Mouse (Mus musculus) heart, embryonic 10.5 days (tissue): ENCODE data around the gene Gsta1. TPM values are rescaled to one million over a fixed set of nuclear protein-coding genes. Genes with fewer than 3 reads are reported as not detected.
"Not testable (repeated sequence)": the region's sequence is repeated elsewhere in the genome, so short reads cannot be mapped to it uniquely, and the experiment has no call there.

Experiments
- DNase-seq: peaks from one replicate; pipeline ENCODE4 v3.0.0-alpha.2; 2017; ENCODE audit warnings: low spot score
- H3K27ac ChIP-seq: fragments of 300-500 bp; sonication (generic); 2 replicates; pipeline ENCODE4 v1.5.1; 2016; ENCODE audit warnings: mild to moderate bottlenecking
- H3K27me3 ChIP-seq: fragments of 300-500 bp; sonication (generic); 2 replicates; pipeline ENCODE4 v1.6.1; 2016; ENCODE audit warnings: mild to moderate bottlenecking; ENCODE audit not compliant: poor library complexity, insufficient read depth, severe bottlenecking
- H3K36me3 ChIP-seq: fragments of 300-500 bp; sonication (generic); 2 replicates; pipeline ENCODE4 v1.6.1; 2016; ENCODE audit warnings: mild to moderate bottlenecking, moderate library complexity
- H3K4me1 ChIP-seq: fragments of 300-500 bp; sonication (generic); 2 replicates; pipeline ENCODE4 v1.6.1; 2016; ENCODE audit warnings: mild to moderate bottlenecking
- H3K4me3 ChIP-seq: fragments of 300-500 bp; sonication (generic); 2 replicates; pipeline ENCODE4 v1.5.1; 2016; ENCODE audit warnings: mild to moderate bottlenecking, moderate library complexity
- H3K9me3 ChIP-seq: fragments of 300-500 bp; sonication (generic); 2 replicates; pipeline ENCODE4 v1.6.1; 2016; ENCODE audit warnings: mild to moderate bottlenecking, moderate library complexity
- WGBS: fragments of 180-500 bp; shearing (Covaris S2); methylation state at CpG from one replicate; pipeline ENCODE4 v1.1.7; 2016; 5-methylcytosine and 5-hydroxymethylcytosine counted together
- polyA plus RNA-seq: library from polyadenylated mRNA; unstranded; fragments of >200 nt; fragmentation: Nextera tagmentation; extraction: Ambion mirVana; gene quantifications from 2 replicates; pipeline ENCODE4 v1.2.1, GENCODE M21; 2016

Gsta1 gene
- polyA plus RNA-seq, 1 experiment from 2014 or later: not detected

DNA sequence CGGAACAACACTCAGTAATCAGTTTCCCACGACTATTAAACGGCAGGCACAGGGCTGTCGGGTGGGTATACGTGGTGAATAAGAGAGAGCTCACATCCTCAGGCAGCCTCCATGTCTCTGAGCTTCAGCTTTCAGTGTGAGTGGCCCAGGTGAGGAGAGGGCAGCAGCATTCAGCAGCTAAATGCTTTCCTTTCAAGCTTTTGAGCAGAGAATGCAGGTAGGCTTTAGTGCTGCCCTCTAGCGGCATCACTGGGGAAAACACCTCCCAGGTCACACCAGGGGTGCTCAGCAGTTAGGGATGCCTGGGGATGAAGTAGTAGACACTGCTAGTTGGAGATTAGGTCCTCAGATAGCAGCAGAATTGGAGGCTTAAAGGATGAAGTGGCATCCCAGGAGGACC lies 29.2 kb downstream of the Gsta1 start:
- WGBS: 0% methylated on average over 1 of the region's 6 CpGs
- not testable (repeated sequence) for H3K27ac ChIP-seq, H3K4me1 ChIP-seq, H3K9me3 ChIP-seq, H3K27me3 ChIP-seq, H3K4me3 ChIP-seq, H3K36me3 ChIP-seq, DNase-seq

DNA sequence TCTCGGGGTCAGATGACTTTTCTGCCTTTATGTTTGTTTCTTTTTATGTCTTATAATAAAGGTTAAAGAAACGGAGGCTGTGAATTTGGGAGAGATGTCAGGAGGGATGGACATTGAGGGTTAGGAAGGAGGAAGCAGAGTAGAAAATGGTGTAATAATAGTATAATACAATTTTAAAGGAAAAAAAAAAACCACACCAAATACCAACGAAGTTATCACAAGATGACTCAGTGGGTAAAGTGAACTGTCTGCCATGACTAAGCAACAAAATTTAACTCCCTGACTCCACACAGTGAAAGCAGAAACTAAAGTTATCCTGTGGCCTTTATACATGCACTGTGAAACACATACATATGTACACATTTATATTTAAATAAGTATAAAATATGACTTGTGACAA lies 40.5 kb downstream of the Gsta1 start:
- not testable (repeated sequence) for H3K36me3 ChIP-seq, H3K4me3 ChIP-seq, DNase-seq, H3K4me1 ChIP-seq, H3K9me3 ChIP-seq, H3K27ac ChIP-seq, H3K27me3 ChIP-seq
- WGBS: 74% methylated on average over 3 of the region's 3 CpGs

DNA sequence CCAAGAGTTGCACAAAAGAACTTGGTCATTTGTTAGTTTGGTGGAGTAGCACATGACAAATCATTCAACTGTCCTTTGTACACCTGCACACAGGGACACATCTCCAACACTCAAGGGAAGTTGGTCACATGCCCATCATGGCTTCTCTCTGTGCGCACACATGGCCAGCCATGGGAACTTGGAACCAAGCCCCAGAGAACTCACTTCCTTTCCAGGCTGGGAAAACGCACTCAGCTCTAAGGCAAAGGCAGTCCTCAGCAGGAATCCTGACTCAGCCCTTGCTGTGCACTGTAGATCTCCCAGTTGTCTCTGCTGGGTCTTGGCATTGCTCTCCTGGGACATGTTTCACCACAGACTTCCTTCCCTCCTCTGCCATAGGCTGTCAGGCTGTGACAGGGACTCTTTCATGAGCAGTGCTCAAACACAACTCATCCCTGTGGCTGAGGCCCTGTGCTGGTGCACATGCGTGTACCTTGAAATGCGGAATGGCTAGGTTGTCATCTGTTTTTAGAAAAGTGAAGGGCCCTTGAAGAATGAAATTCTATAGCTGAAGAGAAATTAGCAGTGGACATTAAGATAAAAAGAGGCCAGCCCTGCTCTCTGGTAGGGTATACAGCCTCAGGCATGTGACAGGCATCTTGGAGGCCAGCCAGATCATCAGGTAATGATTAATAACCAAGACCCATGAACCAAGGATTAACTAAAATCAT lies 51.7 kb downstream of the Gsta1 start:
- H3K27ac ChIP-seq, H3K27me3 ChIP-seq, H3K36me3 ChIP-seq, H3K9me3 ChIP-seq, H3K4me1 ChIP-seq, DNase-seq, H3K4me3 ChIP-seq: not testable (repeated sequence)
- WGBS: 77% methylated on average over 4 of the region's 4 CpGs

DNA sequence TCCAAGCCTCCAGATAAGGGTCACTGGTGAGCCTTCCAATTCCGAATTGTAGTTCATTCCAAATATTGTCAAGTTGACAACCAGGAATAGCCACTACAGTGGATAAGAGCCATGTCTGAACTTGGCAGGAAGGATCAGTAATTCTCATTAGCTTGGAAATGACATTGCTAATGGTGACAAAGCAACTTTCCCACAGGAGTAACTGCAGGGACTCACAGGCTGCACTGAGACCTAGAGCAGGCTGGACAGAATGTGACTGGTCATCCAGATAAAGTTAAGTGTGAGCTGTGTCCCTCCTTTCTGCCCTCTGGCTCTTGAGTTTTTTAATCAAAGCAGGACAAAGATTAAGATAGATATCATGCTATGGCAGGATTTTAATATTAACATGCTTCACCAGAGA lies 58.6 kb downstream of the Gsta1 start:
- not testable (repeated sequence) for H3K4me3 ChIP-seq
- 52% methylated on average over 1 of the region's 1 CpGs for WGBS

DNA sequence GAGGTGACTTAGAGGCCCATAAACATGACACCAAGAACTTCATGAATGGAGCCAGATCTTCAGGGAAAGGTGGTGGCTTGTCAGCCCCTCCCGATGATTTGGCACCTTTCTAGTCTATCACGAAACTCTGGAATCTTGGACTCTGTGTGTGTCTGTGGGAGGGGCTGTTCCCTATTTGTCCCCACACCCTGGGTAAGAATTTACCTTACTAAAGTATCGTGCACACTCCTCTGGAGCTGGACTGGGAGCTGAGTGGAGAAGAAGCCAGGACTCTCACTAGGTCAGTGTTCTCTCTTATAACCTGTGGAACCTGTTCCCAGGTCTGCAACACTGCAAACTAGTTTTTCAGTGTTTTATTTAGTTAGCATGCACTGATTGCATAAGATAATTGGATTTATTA lies 59.3 kb downstream of the Gsta1 start, which contains the start of gene Gm10639:
Gene Gm10639, plus strand, starts transcription at position 201 of the 400 bp plus-strand sequence.
- not testable (repeated sequence) for H3K4me1 ChIP-seq, DNase-seq, H3K27me3 ChIP-seq, H3K27ac ChIP-seq, H3K36me3 ChIP-seq, H3K4me3 ChIP-seq, H3K9me3 ChIP-seq
- WGBS: 80% methylated on average over 3 of the region's 3 CpGs

More for the DNA sequence above, 58.6 kb downstream of the Gsta1 start:
- not testable (repeated sequence) for H3K27me3 ChIP-seq, H3K9me3 ChIP-seq, DNase-seq, H3K4me1 ChIP-seq, H3K27ac ChIP-seq, H3K36me3 ChIP-seq

Other genes with a start within 250 kb of the Gsta1 start
- gene Gcm1, start 178.7 kb upstream of the Gsta1 start, polyA plus RNA-seq: 0.09 TPM in 1 of 2 replicates, not detected in the other
- 28.5 and 30.6 TPM in 2 replicates for gene Fbxo9, start 121.6 kb upstream of the Gsta1 start, polyA plus RNA-seq
- gene Ick, start 121.5 kb upstream of the Gsta1 start, polyA plus RNA-seq: 17.2 and 21.5 TPM in 2 replicates
- 81.1 and 88.3 TPM in 2 replicates for gene Gsta4, start 47.9 kb upstream of the Gsta1 start, polyA plus RNA-seq
- gene Gm3776, start 26.5 kb downstream of the Gsta1 start, polyA plus RNA-seq: not detected in 2 replicates
- gene Gm10639, start 59.3 kb downstream of the Gsta1 start, polyA plus RNA-seq: not detected in 2 replicates
- gene Omt2a, start 84.1 kb downstream of the Gsta1 start, polyA plus RNA-seq: not detected in 2 replicates
- gene Omt2b, start 96.9 kb downstream of the Gsta1 start, polyA plus RNA-seq: not detected in 2 replicates
- not detected in 2 replicates for gene Gsta2, start 125.1 kb downstream of the Gsta1 start, polyA plus RNA-seq
- gene Dppa5a, start 137.5 kb downstream of the Gsta1 start, polyA plus RNA-seq: not detected in 2 replicates
- 0.97 and 1.2 TPM in 2 replicates for gene Ooep, start 148.1 kb downstream of the Gsta1 start, polyA plus RNA-seq
- 0.24 and 0.25 TPM in 2 replicates for gene Ddx43, start 165.1 kb downstream of the Gsta1 start, polyA plus RNA-seq
- 0.36 and 0.72 TPM in 2 replicates for gene Cgas, start 212.6 kb downstream of the Gsta1 start, polyA plus RNA-seq
- gene Mto1, start 217.6 kb downstream of the Gsta1 start, polyA plus RNA-seq: 28.1 and 30.3 TPM in 2 replicates
- gene Gm17324, start 218.1 kb downstream of the Gsta1 start, polyA plus RNA-seq: 0.89 and 1.1 TPM in 2 replicates